Mouse (Mus musculus): ENCODE results near the gene Ski. TPM values are rescaled to one million over a fixed set of nuclear protein-coding genes. Genes with fewer than 3 reads are reported as not detected.

Gene Ski
- total RNA-seq, 2 experiments from 2014 or later = 115 to 117 TPM

GRCm38 (mm10) chr4:155133658-155134417 is 88.6 kb downstream of the Ski start:
- no peak for DNase-seq (ENCODE audit: low spot score in 2 of 2)

DNA sequence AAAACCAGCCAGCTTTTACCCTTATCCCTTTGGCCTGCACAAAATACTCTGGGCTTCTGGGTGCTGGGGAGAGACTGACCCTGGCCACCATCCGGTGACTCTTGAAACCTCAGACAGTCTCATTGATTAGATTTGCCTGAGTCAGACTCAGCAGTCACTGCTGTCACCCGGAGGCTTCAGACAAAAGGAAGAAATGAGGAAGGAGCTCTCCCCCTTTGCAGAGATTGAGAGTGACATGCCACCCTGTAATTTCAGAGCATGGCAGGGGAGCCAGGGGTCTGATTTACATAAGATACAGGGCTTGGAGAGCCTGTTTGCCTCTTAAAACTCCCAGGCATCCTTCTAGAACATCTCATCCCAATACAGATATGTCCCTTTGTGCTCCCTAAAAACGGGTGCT is 89.2 kb downstream of the Ski start:
- no peak for DNase-seq (ENCODE audit: low spot score in 2 of 2)

DNA sequence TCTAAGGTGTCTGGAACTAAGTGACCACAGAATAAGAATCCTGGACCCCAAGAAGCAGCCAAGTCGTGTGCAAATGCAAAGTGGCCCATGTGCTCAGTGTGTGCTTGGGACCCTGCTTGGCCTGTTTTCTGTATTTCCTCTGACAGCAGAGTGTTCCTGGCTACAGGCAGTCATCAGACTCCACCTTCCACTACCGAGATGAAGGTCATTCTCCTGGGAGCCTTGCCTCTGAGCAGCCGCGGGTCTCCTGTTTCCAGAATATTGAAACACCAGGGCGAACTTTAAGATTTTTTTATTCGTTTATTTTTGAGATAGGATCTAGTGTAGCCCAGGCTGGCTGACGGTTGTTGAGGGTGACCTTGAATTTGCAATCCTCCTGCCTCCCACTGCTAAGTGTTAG is 91.8 kb downstream of the Ski start:
- no peak for DNase-seq (ENCODE audit: low spot score in 2 of 2)

GRCm38 (mm10) chr4:155129996-155130395 is 92.4 kb downstream of the Ski start:
- peak; percentile 80 to 91 for DNase-seq (ENCODE audit: low spot score in 2 of 2)

DNA sequence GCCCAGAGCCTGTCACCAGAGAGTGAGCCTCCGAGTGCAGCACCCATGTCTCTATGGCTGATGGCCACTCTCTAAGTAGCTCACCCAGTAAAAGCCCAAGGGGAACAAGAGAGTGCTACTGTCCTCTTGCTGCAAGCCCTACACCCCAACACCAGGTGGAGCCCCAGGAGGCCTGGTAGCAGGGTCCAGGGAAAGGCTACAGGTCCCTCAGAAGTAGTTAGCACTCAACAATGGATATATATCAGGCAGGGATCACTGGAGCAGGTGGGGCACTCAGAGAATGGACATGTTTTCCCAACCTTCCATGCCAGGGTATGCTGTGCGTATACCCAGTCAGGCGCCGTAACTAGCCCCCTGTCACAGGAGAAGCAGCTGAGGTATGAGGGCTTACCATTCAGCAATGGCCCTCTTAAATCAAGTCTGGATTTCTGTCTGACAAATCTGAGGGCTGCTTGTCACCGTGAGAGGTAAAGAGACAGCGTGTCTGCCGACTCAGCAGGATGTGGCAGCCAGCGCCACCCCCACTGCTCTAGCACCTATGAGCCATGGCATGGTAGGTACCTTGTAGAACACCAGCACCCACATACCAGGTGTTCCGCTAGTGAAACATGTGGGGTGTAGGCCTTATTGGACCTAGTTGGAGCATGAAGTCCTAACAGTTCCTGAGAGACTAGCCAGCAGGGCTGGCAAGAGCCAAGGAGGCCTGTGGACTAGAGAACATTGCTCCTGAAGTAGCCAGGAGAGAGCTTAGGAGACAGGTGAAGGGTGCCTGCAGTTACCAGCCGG is 93.1 kb downstream of the Ski start:
- DNase-seq (ENCODE audit: low spot score in 2 of 2) = no peak

DNA sequence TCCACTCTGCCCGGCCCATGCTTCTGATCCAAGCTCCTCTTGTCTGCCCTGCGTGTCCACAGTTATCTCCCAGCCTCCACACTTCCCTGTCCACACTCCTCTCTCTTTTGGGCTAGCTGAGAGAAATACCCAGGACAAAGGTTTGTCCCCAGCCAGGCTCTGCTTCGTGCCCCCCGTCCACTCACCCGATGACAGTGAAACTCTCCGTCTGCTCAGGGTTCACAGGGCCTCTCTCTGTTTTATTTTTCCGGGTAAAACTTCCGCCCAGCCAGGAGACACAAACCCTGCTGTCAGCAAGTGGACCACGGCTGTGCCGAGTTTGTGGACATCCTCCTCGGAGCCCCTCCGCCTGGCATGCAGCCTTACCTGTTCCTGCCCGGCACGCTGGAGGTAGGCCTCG is 94.0 kb downstream of the Ski start:
- DNase-seq (ENCODE audit: low spot score in 2 of 2) = no peak

GRCm38 (mm10) chr4:155126602-155127372 is 95.6 kb downstream of the Ski start:
- DNase-seq (ENCODE audit: low spot score in 2 of 2) = no peak

GRCm38 (mm10) chr4:155126194-155126593 is 96.2 kb downstream of the Ski start:
- no peak for DNase-seq (ENCODE audit: low spot score in 2 of 2)

GRCm38 (mm10) chr4:155125310-155125709 is 97.1 kb downstream of the Ski start:
- DNase-seq (ENCODE audit: low spot score in 2 of 2) = no peak

DNA sequence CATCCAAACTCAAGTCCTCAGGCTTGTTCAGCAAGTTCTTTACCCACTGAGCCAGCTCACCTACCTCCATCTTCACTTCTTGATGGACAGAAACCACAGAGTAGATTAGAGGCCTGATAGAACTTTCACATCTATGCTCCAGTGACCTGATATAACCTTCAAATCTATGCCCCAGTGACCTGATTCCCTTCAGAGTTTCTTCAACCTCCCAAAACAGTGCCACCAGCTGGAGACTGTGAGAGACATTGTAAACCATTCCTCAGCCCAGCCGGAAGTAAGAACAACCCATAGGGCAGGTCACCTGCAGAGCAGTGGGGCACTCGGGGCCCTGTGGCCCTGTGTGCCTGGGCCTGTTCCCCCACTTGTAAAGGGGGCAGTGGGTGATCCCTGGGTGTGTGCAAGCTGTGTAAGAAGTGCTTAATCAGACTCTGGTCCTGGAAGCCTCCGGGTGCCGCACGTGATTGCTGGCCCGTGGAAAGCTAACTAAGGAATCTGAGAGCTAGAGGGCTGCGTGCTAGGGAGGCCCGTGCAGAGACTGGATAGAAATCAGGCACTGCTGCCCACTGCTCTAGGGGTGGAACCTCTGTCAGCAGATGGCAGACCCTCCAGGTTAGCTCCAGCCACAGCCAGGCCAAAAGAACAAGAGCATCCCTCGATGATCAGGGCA is 98.4 kb downstream of the Ski start:
- DNase-seq (ENCODE audit: low spot score in 2 of 2) = no peak

DNA sequence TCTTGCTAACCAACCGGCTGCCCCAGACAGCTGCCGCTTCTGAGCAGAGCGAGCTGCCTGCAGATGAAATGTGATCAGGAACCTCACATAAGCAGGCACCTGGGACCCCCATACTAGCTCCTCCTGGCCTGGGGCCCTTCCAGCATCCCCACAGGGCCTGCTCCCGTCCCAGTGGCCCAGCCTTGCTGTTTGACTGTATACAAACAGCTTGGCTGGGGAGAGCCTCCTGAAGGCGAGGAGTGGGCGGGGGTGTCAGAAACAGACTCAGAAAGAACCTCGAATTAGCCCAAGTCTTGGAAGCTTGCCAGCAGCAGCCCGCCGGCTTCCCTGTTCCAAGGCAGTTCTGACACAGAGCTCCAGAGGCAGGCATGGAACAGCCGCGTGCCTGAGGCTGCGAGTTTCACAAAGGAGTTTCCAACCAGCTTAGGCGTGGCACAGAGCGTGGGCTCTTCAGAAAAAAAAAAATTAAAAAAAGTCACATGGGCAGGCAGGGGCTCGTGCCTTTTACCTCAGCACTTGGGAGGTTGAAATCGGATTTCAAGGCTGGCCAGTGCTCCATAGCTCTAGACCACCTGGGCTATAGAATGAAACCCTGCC is 99.8 kb downstream of the Ski start:
- DNase-seq (ENCODE audit: low spot score in 2 of 2) = peak; percentile 87 to 88

- DNase-seq (ENCODE audit: low spot score in 2 of 2) = no peak
Observed at GRCm38 (mm10) chr4:155121915-155122443, 100.4 kb downstream of the Ski start.

DNA sequence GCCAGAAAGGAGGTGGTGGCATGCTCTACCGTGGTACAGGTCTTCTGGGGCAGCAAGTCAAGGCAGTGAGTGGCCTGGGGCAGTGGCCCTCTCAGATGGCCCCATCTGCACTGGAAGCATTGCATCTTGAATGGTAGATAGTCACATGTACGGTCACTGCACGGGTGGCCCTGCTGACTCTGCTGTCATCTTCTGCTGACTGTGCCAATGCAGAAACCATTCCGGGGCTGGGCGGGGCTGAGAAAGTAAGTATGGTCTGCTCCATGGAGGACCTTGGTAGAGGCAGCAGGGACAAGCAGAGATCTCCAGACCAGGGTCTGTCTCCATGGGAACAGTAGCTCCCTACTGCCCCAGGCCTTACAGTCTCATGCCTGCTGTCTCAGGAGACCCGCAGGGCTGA is 101.2 kb downstream of the Ski start:
- no peak for DNase-seq (ENCODE audit: low spot score in 2 of 2)

- no peak for DNase-seq (ENCODE audit: low spot score in 2 of 2)
Observed at GRCm38 (mm10) chr4:155120583-155120982, 101.8 kb downstream of the Ski start.

- DNase-seq (ENCODE audit: low spot score in 2 of 2) = no peak
Observed at GRCm38 (mm10) chr4:155120038-155120437, 102.4 kb downstream of the Ski start.

DNA sequence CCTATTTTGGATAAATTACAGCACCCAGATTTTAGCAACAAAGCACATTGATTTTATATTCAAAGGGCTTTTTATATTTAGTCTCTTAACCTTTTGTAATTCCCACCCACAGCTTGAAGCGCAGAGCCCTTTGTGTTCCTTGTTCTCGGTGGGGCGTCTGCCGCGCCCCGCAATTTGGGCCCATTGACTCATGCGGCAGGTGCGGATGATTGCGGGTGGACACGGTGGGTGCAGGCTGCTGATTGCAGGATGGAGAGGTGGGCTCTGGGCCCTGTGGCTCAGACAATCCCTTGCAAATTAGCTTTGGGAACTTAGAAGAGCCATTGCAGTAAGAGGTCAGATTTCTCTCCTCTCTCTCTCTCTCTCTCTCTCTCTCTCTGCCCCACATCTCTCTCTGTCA is 104.1 kb downstream of the Ski start:
- DNase-seq (ENCODE audit: low spot score in 2 of 2) = no peak

GRCm38 (mm10) chr4:155117396-155117978 is 104.9 kb downstream of the Ski start:
- no peak for DNase-seq (ENCODE audit: low spot score in 2 of 2)

DNA sequence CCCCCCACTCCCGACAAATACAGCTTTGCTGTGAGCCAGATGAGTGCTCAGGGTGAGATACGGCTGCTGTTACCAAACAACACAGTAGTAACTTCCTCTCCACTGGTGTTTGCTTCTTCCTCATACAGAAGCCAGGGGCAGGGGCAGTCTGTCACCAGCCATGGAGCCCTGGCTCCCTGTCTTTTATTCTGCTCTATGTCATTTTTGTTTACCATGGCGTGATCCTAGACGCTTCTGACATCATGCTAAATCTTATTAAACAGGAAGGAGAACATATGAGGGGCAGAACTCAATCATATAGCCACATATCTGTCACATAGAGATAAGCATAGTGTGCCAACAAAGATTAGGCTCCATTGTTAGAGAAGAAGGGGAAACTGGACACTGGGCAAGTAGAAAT is 105.8 kb downstream of the Ski start:
- no peak for DNase-seq (ENCODE audit: low spot score in 2 of 2)

DNA sequence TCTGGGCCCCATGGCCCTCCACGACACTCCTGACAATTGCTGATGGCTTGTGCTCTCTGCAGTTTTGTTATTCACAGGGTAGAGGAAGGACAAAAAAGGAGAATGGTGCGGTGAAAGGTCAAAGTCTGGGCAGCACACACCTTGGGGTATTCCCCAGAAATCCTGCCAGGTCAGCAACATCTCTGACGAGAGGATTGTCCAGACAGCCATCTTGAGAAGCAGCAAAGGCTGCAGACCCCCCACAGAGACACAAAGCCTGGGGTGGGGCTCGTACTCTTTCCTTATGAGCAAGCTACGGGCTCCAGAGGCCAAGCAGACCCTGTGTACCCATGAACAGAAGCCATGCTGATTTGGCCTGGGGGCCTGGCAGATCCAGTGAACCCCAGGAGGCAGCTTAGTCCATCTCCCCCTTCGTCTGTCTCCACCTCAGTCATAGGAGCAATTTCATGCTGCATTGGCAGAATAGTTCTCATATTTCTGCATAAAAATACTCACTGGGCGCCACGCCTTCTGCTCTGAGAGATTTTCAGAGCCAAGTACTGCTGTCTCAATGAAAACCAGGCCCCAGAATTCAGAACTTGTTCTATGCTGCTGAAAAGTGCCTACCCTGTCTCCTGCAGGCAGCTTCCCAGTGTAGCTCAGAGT is 108.5 kb downstream of the Ski start:
- DNase-seq (ENCODE audit: low spot score in 2 of 2) = peak in 1 of 2 experiments; percentile 46

DNA sequence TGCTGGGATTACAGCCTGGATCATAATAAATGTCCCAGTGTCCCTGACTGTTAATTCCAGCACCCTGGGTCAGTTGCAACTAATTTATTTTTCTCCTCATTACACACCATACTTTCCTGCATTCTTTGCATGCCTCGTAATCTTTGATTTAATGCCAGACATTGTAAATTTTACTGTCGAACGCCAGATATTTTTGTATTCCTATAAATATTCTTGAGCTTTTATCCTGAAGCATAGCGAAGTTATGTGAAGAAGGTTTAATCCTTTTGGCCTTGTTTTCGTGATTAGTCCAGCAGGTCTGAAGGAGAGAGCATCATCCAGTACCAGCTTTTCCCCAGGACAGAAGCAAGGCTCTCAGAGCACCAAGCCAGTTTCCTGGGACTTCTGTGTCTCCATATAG is 112.9 kb downstream of the Ski start:
- DNase-seq (ENCODE audit: low spot score in 2 of 2) = no peak
